Mouse (Mus musculus) CD4-positive helper T cell, adult 2 months (primary cell): Measurements from ENCODE around the gene Ube2i.
A peak's percentile ranks its signal among the peaks of the same experiment; 100 is the strongest.

Experiments used
- DNase-seq: peaks from one replicate; pipeline ENCODE4 v3.0.0-alpha.2; 2012; ENCODE audit warnings: low read depth, missing footprints, low spot score

The Ube2i gene

DNA sequence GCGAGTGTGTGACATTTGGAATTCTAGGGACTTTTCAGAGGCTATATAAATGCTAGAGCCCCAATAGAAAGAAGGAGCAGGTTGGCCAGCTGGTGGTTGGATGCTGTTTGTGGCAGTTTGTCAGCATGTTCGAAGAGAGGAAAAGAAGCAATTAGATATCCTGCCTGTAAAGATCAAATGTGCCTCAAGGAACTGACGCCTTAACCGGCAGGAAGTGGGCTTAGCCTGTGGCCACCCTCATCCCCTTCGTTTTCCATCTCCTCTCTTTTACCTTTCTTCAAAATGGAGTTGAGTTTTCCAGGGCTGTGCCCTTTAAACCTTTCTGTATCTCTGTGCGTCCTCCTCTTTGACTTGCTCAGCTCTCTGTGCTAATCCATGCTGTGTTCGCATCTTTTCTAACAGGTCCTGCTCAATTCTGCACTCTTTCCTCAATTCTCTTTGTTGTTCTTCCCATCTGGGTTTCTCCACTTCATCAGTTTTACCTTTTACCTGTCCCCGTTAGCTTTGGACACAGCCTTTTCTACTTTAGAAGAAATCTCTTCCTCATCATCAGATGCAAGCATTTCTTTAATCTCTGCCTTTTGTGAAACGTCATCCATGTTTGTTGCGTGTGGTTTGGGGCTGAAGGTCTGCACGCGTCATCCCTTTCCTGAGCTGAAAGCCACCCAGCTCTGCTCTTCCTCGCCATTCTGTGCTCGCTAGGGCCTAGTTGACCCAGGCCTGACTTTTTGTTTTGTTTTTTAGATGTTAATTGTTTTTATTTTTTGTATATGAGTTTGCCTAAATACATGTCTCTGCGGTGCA is 54.7 kb downstream of the Ube2i start:
- peak; percentile 79 for DNase-seq

DNA sequence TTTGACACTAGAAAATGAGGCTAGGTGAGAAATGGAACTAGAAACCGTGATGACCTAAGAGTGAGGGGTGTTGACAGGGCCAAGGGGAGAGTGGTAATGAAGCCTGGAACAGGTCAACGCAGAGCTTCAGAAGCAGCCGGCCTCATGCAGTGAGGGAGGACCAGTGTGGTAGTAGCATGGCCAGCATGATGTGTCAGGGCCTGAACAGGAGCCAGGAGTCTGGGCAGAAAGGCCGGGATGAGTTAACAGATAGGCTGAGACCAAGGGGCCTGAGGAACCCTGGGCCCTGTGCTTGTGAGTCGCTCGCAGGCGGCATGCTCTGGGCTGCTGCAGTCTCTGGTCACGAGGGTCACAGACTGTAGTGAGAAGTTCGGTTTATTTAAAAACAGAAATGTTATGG is 55.5 kb downstream of the Ube2i start:
- DNase-seq, result no peak

GRCm38 (mm10) chr17:25215431-25215830 is 59.0 kb downstream of the Ube2i start:
- DNase-seq, result no peak
